Mouse (Mus musculus) heart, embryonic 16.5 days (tissue): ENCODE measurements at regions not wholly inside any gene's neighbourhood (a gene's known extent, or its start where the extent isn't known, plus 50 kb on each side); places are given as distances from the start of the nearest gene placed in this dataset.

Experiments
- ATAC-seq: fragments of 200-750 bp; cut with Nextera tagmentation; replicated peaks from 2 replicates; pipeline ENCODE4 v1.8.0; 2017; ENCODE audit warnings: moderate number of reproducible peaks; ENCODE audit not compliant: insufficient read depth, low FRiP score; ENCODE audit errors: extremely low read depth
- H3K27ac ChIP-seq: fragments of 300-500 bp; sonication (generic); 2 replicates; pipeline ENCODE4 v1.5.1; 2014; ENCODE audit warnings: mild to moderate bottlenecking, low read length, control low read depth, moderate library complexity
- H3K27me3 ChIP-seq: fragments of 300-500 bp; sonication (generic); 2 replicates; pipeline ENCODE4 v1.6.1; 2014; ENCODE audit warnings: low read length, mixed read lengths; ENCODE audit not compliant: control insufficient read depth, insufficient read depth
- H3K36me3 ChIP-seq: fragments of 300-500 bp; sonication (generic); 2 replicates; pipeline ENCODE4 v1.6.1; 2014; ENCODE audit not compliant: control insufficient read depth, insufficient read depth
- H3K4me1 ChIP-seq: fragments of 300-500 bp; sonication (generic); 2 replicates; pipeline ENCODE4 v1.6.1; 2014; ENCODE audit warnings: low read length, mixed read lengths; ENCODE audit not compliant: control insufficient read depth, insufficient read depth
- H3K4me2 ChIP-seq: fragments of 300-500 bp; sonication (generic); 2 replicates; pipeline ENCODE4 v1.6.1; 2014; ENCODE audit warnings: low read depth, mild to moderate bottlenecking, control low read depth, low read length
- H3K4me3 ChIP-seq: fragments of 300-500 bp; sonication (generic); 2 replicates; pipeline ENCODE4 v1.5.1; 2014; ENCODE audit warnings: mild to moderate bottlenecking, control low read depth, low read length
- H3K9ac ChIP-seq: fragments of 300-500 bp; sonication (generic); 2 replicates; pipeline ENCODE4 v1.6.1; 2014; ENCODE audit warnings: low read length, control low read depth
- H3K9me3 ChIP-seq: fragments of 300-500 bp; sonication (generic); replicated peaks from 2 replicates; pipeline ENCODE4 v1.6.1; 2016; ENCODE audit warnings: low read length; ENCODE audit not compliant: control insufficient read depth
- WGBS: fragments of 180-500 bp; shearing (Covaris S2); extraction: QIAGEN DNeasy Blood & Tissue Kit; methylation state at CpG from one replicate; pipeline ENCODE4 v1.1.7; 2014; 5-methylcytosine and 5-hydroxymethylcytosine counted together

- Histone ChIP-seq H3K4me1 (no peaks in the 10 kb centered on the region), H3K27me3 (no peaks in the 10 kb centered on the region; the same call in 1 of the 2 replicates), H3K27ac (no peak overlapping the region), H3K9me3 (no peaks in the 10 kb centered on the region), H3K4me3 (no peak overlapping the region), H3K9ac (no peak overlapping the region), H3K4me2 (no peak overlapping the region), H3K36me3 (no peaks in the 10 kb centered on the region)
- WGBS = 61% methylated on average over 4 of the region's 4 CpGs
- ATAC-seq = no peak
These were observed 477.4 kb upstream of the Kif2a start for GRCm38 (mm10) chr13:107499296-107499695.

- Histone ChIP-seq H3K4me3 (no peak overlapping the region), H3K9me3 (no peaks in the 10 kb centered on the region), H3K4me1 (no peaks in the 10 kb centered on the region), H3K27ac (no peak overlapping the region), H3K36me3 (no peaks in the 10 kb centered on the region), H3K27me3 (no peaks in the 10 kb centered on the region), H3K4me2 (no peak overlapping the region), H3K9ac (no peak overlapping the region)
- WGBS = 37% methylated on average over 6 of the region's 6 CpGs
- no peak for ATAC-seq
These were observed 473.3 kb upstream of the Kif2a start for GRCm38 (mm10) chr13:107495161-107495732.

- H3K4me1 ChIP-seq = no peaks in the 10 kb centered on the region
- ATAC-seq = no peak
- no peaks in the 10 kb centered on the region for H3K27me3 ChIP-seq
- H3K4me3 ChIP-seq = no peak overlapping the region
- WGBS = 68% methylated on average over 13 of the region's 13 CpGs
- H3K9me3 ChIP-seq = no peaks in the 10 kb centered on the region
- no peak overlapping the region for H3K4me2 ChIP-seq
- no peaks in the 10 kb centered on the region for H3K36me3 ChIP-seq
- no peak overlapping the region for H3K27ac ChIP-seq
- no peak overlapping the region for H3K9ac ChIP-seq
These were observed 471.8 kb upstream of the Kif2a start for GRCm38 (mm10) chr13:107493765-107494164.

- Histone ChIP-seq H3K36me3 (no peaks in the 10 kb centered on the region), H3K4me2 (no peak overlapping the region), H3K9me3 (no peaks in the 10 kb centered on the region), H3K9ac (no peak overlapping the region), H3K4me1 (no peaks in the 10 kb centered on the region), H3K4me3 (no peak overlapping the region), H3K27ac (no peak overlapping the region), H3K27me3 (no peaks in the 10 kb centered on the region)
- ATAC-seq = no peak
- 79% methylated on average over 4 of the region's 4 CpGs for WGBS
These were observed 470.5 kb upstream of the Kif2a start for GRCm38 (mm10) chr13:107492448-107492847.

GRCm38 (mm10) chr13:107491423-107491822 lies 469.5 kb upstream of the Kif2a start:
- H3K4me1 ChIP-seq = no peaks in the 10 kb centered on the region
- H3K36me3 ChIP-seq = no peaks in the 10 kb centered on the region
- no peak overlapping the region for H3K4me3 ChIP-seq
- no peaks in the 10 kb centered on the region for H3K9me3 ChIP-seq
- ATAC-seq = no peak
- H3K4me2 ChIP-seq = no peak overlapping the region
- no peak overlapping the region for H3K9ac ChIP-seq
- WGBS = 74% methylated on average over 7 of the region's 7 CpGs
- H3K27me3 ChIP-seq = no peaks in the 10 kb centered on the region
- no peak overlapping the region for H3K27ac ChIP-seq

- Histone ChIP-seq H3K4me3 (no peak overlapping the region), H3K27ac (no peak overlapping the region), H3K4me2 (no peak overlapping the region), H3K4me1 (no peaks in the 10 kb centered on the region), H3K27me3 (no peaks in the 10 kb centered on the region), H3K9ac (no peak overlapping the region), H3K36me3 (no peaks in the 10 kb centered on the region), H3K9me3 (no peaks in the 10 kb centered on the region)
- WGBS = 80% methylated on average over 4 of the region's 4 CpGs
- ATAC-seq = no peak
These were observed 463.6 kb upstream of the Kif2a start for GRCm38 (mm10) chr13:107485400-107486017.

- H3K9me3 ChIP-seq = no peaks in the 10 kb centered on the region
- H3K4me2 ChIP-seq = no peak overlapping the region
- no peaks in the 10 kb centered on the region for H3K27me3 ChIP-seq
- no peak overlapping the region for H3K27ac ChIP-seq
- H3K4me1 ChIP-seq = no peaks in the 10 kb centered on the region
- no peak overlapping the region for H3K9ac ChIP-seq
- H3K4me3 ChIP-seq = no peak overlapping the region
- 32% methylated on average over 6 of the region's 6 CpGs for WGBS
- ATAC-seq = no peak
- no peaks in the 10 kb centered on the region for H3K36me3 ChIP-seq
These were observed 462.7 kb upstream of the Kif2a start for GRCm38 (mm10) chr13:107484630-107484998.

GRCm38 (mm10) chr13:107483967-107484629 lies 462.2 kb upstream of the Kif2a start:
- Histone ChIP-seq H3K4me1 (no peaks in the 10 kb centered on the region), H3K4me3 (no peak overlapping the region), H3K27me3 (no peaks in the 10 kb centered on the region), H3K9ac (no peak overlapping the region), H3K27ac (no peak overlapping the region), H3K36me3 (no peaks in the 10 kb centered on the region), H3K4me2 (no peak overlapping the region), H3K9me3 (no peaks in the 10 kb centered on the region)
- no peak for ATAC-seq
- 37% methylated on average over 12 of the region's 12 CpGs for WGBS

GRCm38 (mm10) chr13:107475166-107475565 lies 453.2 kb upstream of the Kif2a start:
- no peak overlapping the region for H3K9ac ChIP-seq
- H3K9me3 ChIP-seq = no peaks in the 10 kb centered on the region
- 73% methylated on average over 3 of the region's 3 CpGs for WGBS
- no peaks in the 10 kb centered on the region for H3K4me1 ChIP-seq
- H3K27ac ChIP-seq = no peak overlapping the region
- ATAC-seq = no peak
- no peaks in the 10 kb centered on the region for H3K36me3 ChIP-seq
- H3K4me3 ChIP-seq = no peak overlapping the region
- H3K4me2 ChIP-seq = no peak overlapping the region
- H3K27me3 ChIP-seq = peaks cover 3% of the 10 kb centered on the region
